Mouse (Mus musculus) intestine, postnatal 0 days (tissue): ENCODE data around the gene Upf1. TPM values are rescaled to one million over a fixed set of nuclear protein-coding genes. Genes with fewer than 3 reads are reported as not detected.
A peak's percentile ranks its signal among the peaks of the same experiment; 100 is the strongest.

Source experiments
- ATAC-seq: fragments of 200-750 bp; cut with Nextera tagmentation; 2 replicates; pipeline ENCODE4 v1.8.0; 2017; ENCODE audit warnings: mild to moderate bottlenecking, moderate TSS enrichment, moderate library complexity
- H3K27ac ChIP-seq: fragments of 300-500 bp; sonication (generic); 2 replicates; pipeline ENCODE4 v1.5.1; 2014; ENCODE audit warnings: mild to moderate bottlenecking, low read depth, low read length, moderate library complexity
- H3K27me3 ChIP-seq: fragments of 300-500 bp; sonication (generic); replicated peaks from 2 replicates; pipeline ENCODE4 v1.6.1; 2014; ENCODE audit warnings: low read length, mixed read lengths; ENCODE audit not compliant: control insufficient read depth, insufficient read depth
- H3K36me3 ChIP-seq: fragments of 300-500 bp; sonication (generic); 2 replicates; pipeline ENCODE4 v1.6.1; 2014; ENCODE audit warnings: mild to moderate bottlenecking, moderate library complexity; ENCODE audit not compliant: control insufficient read depth, insufficient read depth
- H3K4me1 ChIP-seq: fragments of 300-500 bp; sonication (generic); replicated peaks from 2 replicates; pipeline ENCODE4 v1.6.1; 2014; ENCODE audit warnings: antibody characterized with exemption, low read length, mixed read lengths; ENCODE audit not compliant: control insufficient read depth, insufficient read depth
- H3K4me2 ChIP-seq: fragments of 300-500 bp; sonication (generic); replicated peaks from 2 replicates; pipeline ENCODE4 v1.6.1; 2014; ENCODE audit warnings: low read depth, mild to moderate bottlenecking, moderate library complexity
- H3K4me3 ChIP-seq: fragments of 300-500 bp; sonication (generic); 2 replicates; pipeline ENCODE4 v1.5.1; 2014; ENCODE audit warnings: low read depth, low read length
- H3K9ac ChIP-seq: fragments of 300-500 bp; sonication (generic); 2 replicates; pipeline ENCODE4 v1.6.1; 2014; ENCODE audit warnings: mild to moderate bottlenecking, low read depth, low read length
- H3K9me3 ChIP-seq: fragments of 300-500 bp; sonication (generic); 2 replicates; pipeline ENCODE4 v1.6.1; 2016; ENCODE audit warnings: mixed run types; ENCODE audit not compliant: control insufficient read depth
- CTCF ChIP-seq: sonication (generic); IDR thresholded peaks from 2 replicates; pipeline ENCODE4 v1.5.1; 2016; ENCODE audit warnings: low read depth, mild to moderate bottlenecking, control low read depth, antibody characterized with exemption, moderate library complexity
- WGBS: fragments of 180-500 bp; shearing (Covaris S2); extraction: QIAGEN DNeasy Blood & Tissue Kit; methylation state at CpG from one replicate; pipeline ENCODE4 v1.1.7; 2014; 5-methylcytosine and 5-hydroxymethylcytosine counted together
- polyA plus RNA-seq: library from polyadenylated mRNA; unstranded; fragments of >200 nt; fragmentation: Nextera tagmentation; extraction: Ambion mirVana; gene quantifications from 2 replicates; pipeline ENCODE4 v1.2.1, GENCODE M21; 2015

Gene Upf1
- polyA plus RNA-seq, 1 experiment from 2014 or later, result 10.1 TPM

DNA sequence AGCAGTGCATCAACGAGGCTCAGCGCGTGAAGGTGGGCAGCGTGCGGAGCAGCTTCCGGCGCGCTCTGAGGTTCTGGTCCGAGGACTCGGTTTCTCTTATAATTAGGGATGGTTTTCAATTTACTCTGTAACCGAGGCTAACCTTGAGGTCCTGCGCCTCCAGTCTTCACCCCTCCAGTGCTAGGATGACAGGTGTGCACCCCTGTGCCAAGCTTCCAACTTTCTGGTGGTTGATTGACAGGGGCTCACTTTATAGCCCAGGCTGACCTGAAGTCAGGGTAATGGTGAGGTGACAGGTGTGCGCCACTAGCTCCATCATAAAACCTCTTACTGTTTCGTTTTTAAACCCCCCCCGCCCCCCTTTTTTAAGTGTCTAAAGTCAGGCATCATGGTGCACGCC is 50.2 kb downstream of the Upf1 start:
- Histone ChIP-seq H3K36me3 (peaks cover 48% of the 10 kb centered on the region), H3K9me3 (no peaks in the 10 kb centered on the region), H3K4me3 (peak overlapping the region; percentile 91), H3K27ac (peak overlapping the region; percentile 62), H3K4me2 (peak overlapping the region; percentile 86), H3K9ac (peak overlapping the region; percentile 87), H3K4me1 (peaks cover 2% of the 10 kb centered on the region; the same call in 1 of the 2 replicates), H3K27me3 (no peaks in the 10 kb centered on the region)
- 2% methylated on average over 16 of the region's 16 CpGs for WGBS
- 0 out of 2 replicates have a peak, but pooled peaks have one; percentile 24 for ATAC-seq
- no peak for TF ChIP-seq CTCF

DNA sequence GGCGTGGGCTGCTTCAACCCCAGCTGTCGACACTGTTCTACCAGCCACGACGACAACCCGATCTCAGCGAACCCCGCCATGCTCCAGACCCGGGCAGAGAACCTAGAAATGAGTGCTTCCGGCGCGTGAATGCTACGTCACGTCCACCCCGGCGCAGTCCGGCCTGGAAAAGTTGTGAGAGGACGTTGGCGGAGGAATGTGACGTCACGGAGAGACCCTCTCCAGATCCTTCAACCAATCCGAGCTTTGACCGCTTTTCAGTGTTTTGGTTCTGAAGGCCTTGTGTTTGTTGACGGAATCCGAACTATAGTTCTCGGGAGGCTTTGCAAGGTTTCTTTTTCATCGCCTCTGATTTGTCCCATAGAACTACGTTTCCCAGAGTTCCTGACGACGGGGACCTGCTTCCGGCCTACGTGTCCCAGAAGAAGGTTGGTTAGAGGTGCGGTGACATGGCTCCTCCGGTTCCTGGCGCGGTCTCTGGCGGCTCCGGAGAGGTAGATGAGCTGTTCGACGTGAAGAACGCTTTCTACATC is 50.7 kb downstream of the Upf1 start, which contains the start of the genes Ddx49 and Cope:
TSS of gene Ddx49 (minus strand) at position 132 of the 533 bp plus-strand sequence.
TSS of gene Cope (plus strand) at position 161 of the 533 bp plus-strand sequence.
- no peaks in the 10 kb centered on the region for H3K27me3 ChIP-seq
- peak within 1 kb of the TSS; percentile 86 for H3K4me2 ChIP-seq
- peaks cover 48% of the 10 kb centered on the region for H3K36me3 ChIP-seq
- H3K4me3 ChIP-seq, result peak within 1 kb of the TSS; percentile 91
- peaks cover 2% of the 10 kb centered on the region; the same call in 1 of the 2 replicates for H3K4me1 ChIP-seq
- WGBS, result under 1% methylated on average over 40 of the region's 40 CpGs
- peak within 1 kb of the TSS; percentile 87 for H3K9ac ChIP-seq
- H3K9me3 ChIP-seq, result no peaks in the 10 kb centered on the region
- peak within 1 kb of the TSS; percentile 62 for H3K27ac ChIP-seq
- ATAC-seq, result peak; percentile 87
- no peak for TF ChIP-seq CTCF

DNA sequence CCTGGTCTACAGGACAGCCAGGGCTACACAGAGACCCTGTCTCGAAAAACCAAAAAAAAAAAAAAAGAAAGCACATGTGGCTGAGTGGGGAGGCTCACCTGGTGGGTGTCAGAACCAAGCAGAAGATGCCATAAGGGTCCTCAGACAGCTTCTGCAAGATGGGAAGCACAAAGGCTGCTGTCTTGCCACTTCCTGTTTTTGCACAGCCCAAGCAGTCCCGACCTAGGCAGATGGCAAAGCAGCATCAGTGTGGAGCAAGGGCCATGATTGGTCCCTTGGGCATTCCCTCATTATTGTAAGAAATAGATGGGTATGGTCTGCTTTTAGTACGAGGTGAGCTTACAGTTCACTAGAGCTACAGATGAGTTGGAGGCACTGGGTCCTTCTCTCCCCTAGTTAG is 52.2 kb downstream of the Upf1 start:
- H3K4me2 ChIP-seq, result no peak overlapping the region
- no peaks in the 10 kb centered on the region for H3K27me3 ChIP-seq
- no peak for ATAC-seq
- 83% methylated on average over 3 of the region's 3 CpGs for WGBS
- H3K36me3 ChIP-seq, result peaks cover 48% of the 10 kb centered on the region
- H3K4me3 ChIP-seq, result no peak overlapping the region
- no peak for TF ChIP-seq CTCF
- peaks cover 2% of the 10 kb centered on the region; the same call in 1 of the 2 replicates for H3K4me1 ChIP-seq
- H3K9ac ChIP-seq, result no peak overlapping the region
- peak overlapping the region; percentile 21; the same call in 1 of the 2 replicates for H3K27ac ChIP-seq
- no peaks in the 10 kb centered on the region for H3K9me3 ChIP-seq

DNA sequence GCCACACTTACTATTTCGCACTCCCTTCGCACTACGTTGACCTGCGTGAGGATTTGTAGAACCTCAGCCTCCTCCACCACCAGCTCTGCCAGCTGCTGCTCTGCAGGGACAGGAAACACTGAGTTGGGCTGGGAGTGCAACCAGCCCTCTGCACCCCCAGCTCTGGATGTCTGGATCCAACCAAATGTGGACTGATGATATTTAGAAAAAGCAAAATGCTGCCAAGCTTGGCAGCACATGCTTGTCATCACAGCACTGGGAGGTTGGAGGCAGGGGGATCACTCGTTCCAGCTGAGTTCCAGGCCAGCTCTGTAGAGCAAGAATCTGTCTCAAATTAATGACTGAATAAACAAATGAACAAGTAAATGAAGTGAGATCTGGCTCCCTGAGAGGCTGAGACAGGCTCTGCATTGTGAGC is 59.1 kb downstream of the Upf1 start:
- H3K9me3 ChIP-seq, result no peaks in the 10 kb centered on the region
- H3K36me3 ChIP-seq, result peaks cover 90% of the 10 kb centered on the region
- no peak overlapping the region for H3K4me3 ChIP-seq
- no peak for ATAC-seq
- no peaks in the 10 kb centered on the region for H3K27me3 ChIP-seq
- no peaks in the 10 kb centered on the region for H3K4me1 ChIP-seq
- no peak for TF ChIP-seq CTCF
- no peak overlapping the region for H3K27ac ChIP-seq
- WGBS, result 57% methylated on average over 5 of the region's 5 CpGs
- H3K9ac ChIP-seq, result no peak overlapping the region
- H3K4me2 ChIP-seq, result no peak overlapping the region

DNA sequence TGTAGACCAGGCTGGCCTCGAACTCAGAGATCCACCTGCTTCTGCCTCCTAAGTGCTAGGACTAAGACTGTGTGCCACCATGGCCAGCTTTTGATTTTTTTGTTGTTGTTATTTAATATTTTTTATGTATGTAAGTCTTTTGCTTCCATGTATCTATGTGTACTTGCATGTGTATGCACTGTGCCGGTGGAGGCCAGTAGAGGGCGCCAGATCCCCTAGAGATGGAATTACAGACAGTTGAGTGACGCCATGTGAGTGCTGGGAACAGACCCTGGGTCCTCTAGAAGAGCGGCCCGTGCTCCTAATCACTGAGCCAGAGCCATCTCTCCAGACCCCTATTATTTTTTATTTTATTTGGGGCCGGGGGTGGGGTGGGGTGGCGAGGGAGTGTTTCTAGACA is 66.3 kb downstream of the Upf1 start:
- peaks cover 47% of the 10 kb centered on the region for H3K36me3 ChIP-seq
- no peaks in the 10 kb centered on the region for H3K27me3 ChIP-seq
- H3K4me1 ChIP-seq, result no peaks in the 10 kb centered on the region
- ATAC-seq, result no peak
- no peak overlapping the region for H3K27ac ChIP-seq
- no peak overlapping the region for H3K9ac ChIP-seq
- no peak overlapping the region for H3K4me2 ChIP-seq
- H3K4me3 ChIP-seq, result no peak overlapping the region
- 94% methylated on average over 8 of the region's 8 CpGs for WGBS
- peak; percentile 54 for TF ChIP-seq CTCF
- H3K9me3 ChIP-seq, result no peaks in the 10 kb centered on the region

DNA sequence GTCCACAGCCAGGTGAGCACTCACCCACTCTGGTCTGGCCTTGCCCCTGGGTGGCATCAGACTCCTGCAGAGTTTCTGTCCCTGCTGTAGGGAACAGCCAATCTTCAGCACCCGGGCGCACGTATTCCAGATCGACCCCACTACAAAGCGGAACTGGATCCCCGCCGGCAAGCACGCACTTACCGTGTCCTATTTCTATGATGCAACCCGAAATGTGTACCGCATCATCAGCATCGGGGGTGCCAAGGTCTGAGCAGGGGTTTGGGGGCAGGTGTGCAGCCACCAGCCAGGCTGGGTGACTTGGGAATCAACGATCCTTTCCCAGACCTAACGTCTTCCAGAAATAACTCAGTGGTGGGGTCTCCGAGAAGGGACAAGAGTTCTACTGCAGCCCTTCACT is 67.8 kb downstream of the Upf1 start:
- Histone ChIP-seq H3K27ac (no peak overlapping the region), H3K36me3 (peaks cover 32% of the 10 kb centered on the region), H3K4me1 (no peaks in the 10 kb centered on the region), H3K4me3 (no peak overlapping the region), H3K9ac (no peak overlapping the region), H3K27me3 (no peaks in the 10 kb centered on the region), H3K9me3 (no peaks in the 10 kb centered on the region), H3K4me2 (no peak overlapping the region)
- 94% methylated on average over 15 of the region's 15 CpGs for WGBS
- no peak for ATAC-seq
- TF ChIP-seq CTCF, result no peak

DNA sequence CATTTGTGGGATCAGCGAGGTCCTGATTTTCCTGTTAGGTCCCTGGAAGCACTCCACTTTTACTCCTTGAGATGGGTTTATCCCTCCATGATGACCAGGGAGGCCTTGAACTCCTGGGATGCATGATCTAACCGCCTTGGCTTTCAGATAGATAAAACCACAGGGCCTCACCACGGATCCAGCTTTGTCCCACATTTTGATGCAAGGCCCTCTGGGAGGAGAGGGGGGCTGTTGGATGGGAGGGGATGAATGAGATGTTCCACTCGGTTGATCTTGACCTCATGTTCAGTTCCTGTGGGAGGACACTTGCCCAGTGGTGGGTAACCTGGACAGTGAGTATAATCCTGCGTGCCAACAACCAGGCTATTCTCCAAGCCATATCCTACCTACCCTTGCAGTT is 68.7 kb downstream of the Upf1 start:
- TF ChIP-seq CTCF, result no peak
- Histone ChIP-seq H3K36me3 (peaks cover 27% of the 10 kb centered on the region), H3K9ac (no peak overlapping the region), H3K4me3 (no peak overlapping the region), H3K4me1 (no peaks in the 10 kb centered on the region), H3K4me2 (no peak overlapping the region), H3K27me3 (no peaks in the 10 kb centered on the region), H3K27ac (no peak overlapping the region), H3K9me3 (no peaks in the 10 kb centered on the region)
- 85% methylated on average over 5 of the region's 5 CpGs for WGBS
- no peak for ATAC-seq
